Mouse (Mus musculus) ES-E14 (cell line): Measurements from ENCODE around the gene Dmpk. TPM values are rescaled to one million over a fixed set of nuclear protein-coding genes. Genes with fewer than 3 reads are reported as not detected.

ENCODE experiments used
- DNase-seq: peaks from one replicate; pipeline ENCODE4 v3.0.0-alpha.2; 2013; ENCODE audit warnings: low read depth, low spot score
- H3K27ac ChIP-seq: 2 replicates; pipeline ENCODE4 v1.5.1; 2012; ENCODE audit warnings: low read depth, mild to moderate bottlenecking, low read length, moderate library complexity, mixed read lengths; ENCODE audit not compliant: poor library complexity, insufficient read depth, severe bottlenecking
- H3K36me3 ChIP-seq: 2 replicates; pipeline ENCODE4 v1.6.1; 2012; ENCODE audit warnings: mild to moderate bottlenecking, low read length, moderate library complexity, mixed read lengths; ENCODE audit not compliant: control insufficient read depth, poor library complexity, insufficient read depth, severe bottlenecking
- H3K4me1 ChIP-seq, 2 experiments: fragments of 150-350 bp in 1 of 2; sonication (generic) in 1 of 2; 2 replicates each; pipeline ENCODE4 v1.6.1; 2012; ENCODE audit warnings: low read length in 2 of 2, mild to moderate bottlenecking in 1 of 2, mixed read lengths in 1 of 2; ENCODE audit not compliant: control insufficient read depth in 2 of 2, insufficient read depth in 2 of 2, poor library complexity in 1 of 2
- H3K4me3 ChIP-seq, 2 experiments: fragments of 150-350 bp in 1 of 2; sonication (generic) in 1 of 2; 2 replicates each; pipeline ENCODE4 v1.5.1; 2012; ENCODE audit warnings: low read length in 2 of 2, low read depth in 1 of 2, mild to moderate bottlenecking in 1 of 2, mixed read lengths in 1 of 2; ENCODE audit not compliant: insufficient read depth in 1 of 2, poor library complexity in 1 of 2, severe bottlenecking in 1 of 2
- H3K9ac ChIP-seq: 2 replicates; pipeline ENCODE4 v1.6.1; 2012; ENCODE audit warnings: low read depth, mild to moderate bottlenecking, low read length, mixed read lengths; ENCODE audit not compliant: poor library complexity, insufficient read depth, severe bottlenecking
- H3K9me3 ChIP-seq: fragments of 150-350 bp; sonication (generic); 2 replicates; pipeline ENCODE4 v1.6.1; 2012; ENCODE audit warnings: low read depth, mild to moderate bottlenecking, low read length; ENCODE audit not compliant: control insufficient read depth, insufficient read depth
- MAFK ChIP-seq: IDR thresholded peaks from 2 replicates; pipeline ENCODE4 v1.6.1; 2014; ENCODE audit warnings: mild to moderate bottlenecking, low read depth, low read length, inconsistent platforms; ENCODE audit not compliant: insufficient read depth
- ZNF384 ChIP-seq: IDR thresholded peaks from 2 replicates; pipeline ENCODE4 v1.6.1; 2012; ENCODE audit warnings: low read depth, low read length, inconsistent platforms
- in situ Hi-C, 2 experiments: fragments of 600-800 bp; cut with MboI; formaldehyde crosslinking; loops; one replicate each; pipeline ENCODE4 v1.15.1; 2025; ENCODE audit warnings: low sequenced_read_pairs in 2 of 2, inconsistent platforms in 1 of 2; ENCODE audit not compliant: unreplicated experiment in 2 of 2
- total RNA-seq: library from RNA; depleted of rRNA; stranded (reverse); fragments of 300-350 nt; gene quantifications from 2 replicates; pipeline ENCODE4 v1.2.3, GENCODE M21; 2012; rRNA removed

Dmpk gene
- total RNA-seq, 1 experiment = 32.6 TPM

GRCm38 (mm10) chr7:19137380-19137779 lies 53.7 kb downstream of the Dmpk start:
- H3K27ac ChIP-seq = no peak overlapping the region
- 0 out of 2 replicates have a peak overlapping the region, but pooled peaks have one; percentile 42 for H3K9ac ChIP-seq
- H3K4me1 ChIP-seq = peaks cover 0 to 21% of the 10 kb centered on the region in 2 experiments; a peak in 2 of 4 replicates
- TF ChIP-seq ZNF384 (peak; percentile 94), MAFK (no peak)
- no peaks in the 10 kb centered on the region for H3K9me3 ChIP-seq
- no peak overlapping the region for H3K4me3 ChIP-seq
- no peak for DNase-seq
- H3K36me3 ChIP-seq = peaks cover 16% of the 10 kb centered on the region; the same call in 1 of the 2 replicates
- in situ Hi-C loops = no loop called here

Other genes with a start within 250 kb of the Dmpk start
- gene Mill2, start 243.9 kb upstream of the Dmpk start, total RNA-seq = 0.04 and 0.21 TPM in 2 replicates
- gene Pglyrp1, start 212.5 kb upstream of the Dmpk start, total RNA-seq = 0.89 and 1.4 TPM in 2 replicates
- 11.8 and 19.4 TPM in 2 replicates for gene Ccdc61, start 173.4 kb upstream of the Dmpk start, total RNA-seq
- gene Nova2, start 158.0 kb upstream of the Dmpk start, total RNA-seq = 0.79 and 0.80 TPM in 2 replicates
- not detected in 2 replicates for gene Nanos2, start 96.4 kb upstream of the Dmpk start, total RNA-seq
- 3.1 and 3.7 TPM in 2 replicates for gene Mypop, start 92.6 kb upstream of the Dmpk start, total RNA-seq
- gene Irf2bp1, start 79.8 kb upstream of the Dmpk start, total RNA-seq = 15.9 and 16.3 TPM in 2 replicates
- 1.6 and 1.7 TPM in 2 replicates for gene Foxa3, start 60.3 kb upstream of the Dmpk start, total RNA-seq
- 91.5 and 105 TPM in 2 replicates for gene Sympk, start 59.5 kb upstream of the Dmpk start, total RNA-seq
- 0.94 and 2.3 TPM in 2 replicates for gene Rsph6a, start 29.2 kb upstream of the Dmpk start, total RNA-seq
- 41.3 and 45.2 TPM in 2 replicates for gene Dmwd, start 7.6 kb upstream of the Dmpk start, total RNA-seq
- gene Six5, start 10.7 kb downstream of the Dmpk start, total RNA-seq = 2.9 and 3.0 TPM in 2 replicates
- 1.2 and 1.9 TPM in 2 replicates for gene Gm4969, start 34.5 kb downstream of the Dmpk start, total RNA-seq
- gene Fbxo46, start 36.0 kb downstream of the Dmpk start, total RNA-seq = 19.5 and 27.1 TPM in 2 replicates
- 8.1 and 11.7 TPM in 2 replicates for gene Qpctl, start 65.4 kb downstream of the Dmpk start, total RNA-seq
- gene Snrpd2, start 65.9 kb downstream of the Dmpk start, total RNA-seq = 355 and 382 TPM in 2 replicates
- 1.5 and 3.6 TPM in 2 replicates for gene Gipr, start 82.3 kb downstream of the Dmpk start, total RNA-seq
- gene Eml2, start 92.6 kb downstream of the Dmpk start, total RNA-seq = 29.5 and 29.8 TPM in 2 replicates
- gene Gpr4, start 128.7 kb downstream of the Dmpk start, total RNA-seq = 3.8 TPM in 2 replicates
- 12.6 and 15.8 TPM in 2 replicates for gene Opa3, start 144.5 kb downstream of the Dmpk start, total RNA-seq
- gene Vasp, start 188.0 kb downstream of the Dmpk start, total RNA-seq = 92.5 and 108 TPM in 2 replicates
- gene Ppm1n, start 196.2 kb downstream of the Dmpk start, total RNA-seq = 2.9 and 9.7 TPM in 2 replicates
- gene Rtn2, start 198.8 kb downstream of the Dmpk start, total RNA-seq = 9.9 and 10.8 TPM in 2 replicates
- gene Fosb, start 226.2 kb downstream of the Dmpk start, total RNA-seq = 5.8 and 6.3 TPM in 2 replicates